Mouse (Mus musculus) bone marrow, adult 2 months (tissue): ENCODE measurements around the gene Ick.

Experiments used
- CTCF ChIP-seq: fragments of 200-500 bp; IDR thresholded peaks from 2 replicates; pipeline ENCODE4 v1.5.1; 2011; ENCODE audit warnings: low read length, control low read depth; ENCODE audit not compliant: control insufficient read depth, insufficient read depth
- POLR2A ChIP-seq: fragments of 200-500 bp; IDR thresholded peaks from 2 replicates; pipeline ENCODE4 v1.6.1; 2011; ENCODE audit warnings: low read depth, mild to moderate bottlenecking, control low read depth, low read length, borderline replicate concordance; ENCODE audit not compliant: control insufficient read depth

DNA sequence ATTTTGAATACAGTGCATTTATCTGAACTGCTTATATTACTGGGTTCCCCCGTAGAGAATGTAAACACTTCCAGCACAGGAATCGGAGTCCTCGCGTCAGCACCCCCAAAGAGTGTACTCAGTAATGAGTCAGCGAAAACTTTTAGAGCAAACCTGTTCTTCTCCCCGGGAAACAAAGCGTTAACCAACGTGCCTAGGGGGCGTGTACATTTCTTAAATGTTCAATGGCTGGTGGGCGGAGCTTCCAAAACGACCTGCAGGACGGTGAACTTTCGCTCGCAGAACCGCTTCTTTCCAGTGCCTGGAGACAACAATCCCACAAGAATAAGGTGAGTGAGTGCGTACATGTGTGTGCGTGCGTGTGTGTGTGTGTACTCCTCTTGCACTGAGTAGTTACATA, 82.7 kb downstream of the Ick start:
- TF ChIP-seq POLR2A (no peak), CTCF (no peak)
